Mouse (Mus musculus): ENCODE data around the gene Auts2.

Gene Auts2

GRCm38 (mm10) chr5:132448401-132449066, 94.6 kb downstream of the Auts2 start:
- no peak for DNase-seq (ENCODE audit: low spot score)

GRCm38 (mm10) chr5:132445213-132445954, 97.8 kb downstream of the Auts2 start:
- DNase-seq (ENCODE audit: low spot score): peak; percentile 11

GRCm38 (mm10) chr5:132442948-132443347, 100.2 kb downstream of the Auts2 start:
- DNase-seq (ENCODE audit: low spot score): no peak

- no peak for DNase-seq (ENCODE audit: low spot score)
Observed at GRCm38 (mm10) chr5:132438414-132438813, 104.7 kb downstream of the Auts2 start.

GRCm38 (mm10) chr5:132437994-132438393, 105.2 kb downstream of the Auts2 start:
- DNase-seq (ENCODE audit: low spot score): peak; percentile 20

- DNase-seq (ENCODE audit: low spot score): no peak
Observed at GRCm38 (mm10) chr5:132437478-132437877, 105.7 kb downstream of the Auts2 start.

GRCm38 (mm10) chr5:132436901-132437300, 106.2 kb downstream of the Auts2 start:
- no peak for DNase-seq (ENCODE audit: low spot score)

GRCm38 (mm10) chr5:132436473-132436872, 106.7 kb downstream of the Auts2 start:
- DNase-seq (ENCODE audit: low spot score): no peak

GRCm38 (mm10) chr5:132435401-132435800, 107.7 kb downstream of the Auts2 start:
- DNase-seq (ENCODE audit: low spot score): no peak

GRCm38 (mm10) chr5:132433377-132434115, 109.6 kb downstream of the Auts2 start:
- DNase-seq (ENCODE audit: low spot score): no peak

- DNase-seq (ENCODE audit: low spot score): no peak
Observed at GRCm38 (mm10) chr5:132429363-132429762, 113.8 kb downstream of the Auts2 start.

GRCm38 (mm10) chr5:132426342-132426741, 116.8 kb downstream of the Auts2 start:
- no peak for DNase-seq (ENCODE audit: low spot score)

GRCm38 (mm10) chr5:132425792-132426309, 117.3 kb downstream of the Auts2 start:
- no peak for DNase-seq (ENCODE audit: low spot score)

- no peak for DNase-seq (ENCODE audit: low spot score)
Observed at GRCm38 (mm10) chr5:132410338-132410852, 132.7 kb downstream of the Auts2 start.

- no peak for DNase-seq (ENCODE audit: low spot score)
Observed at GRCm38 (mm10) chr5:132408892-132409575, 134.1 kb downstream of the Auts2 start.

GRCm38 (mm10) chr5:132400556-132400955, 142.6 kb downstream of the Auts2 start:
- no peak for DNase-seq (ENCODE audit: low spot score)

GRCm38 (mm10) chr5:132399486-132399885, 143.7 kb downstream of the Auts2 start:
- DNase-seq (ENCODE audit: low spot score): no peak

- no peak for DNase-seq (ENCODE audit: low spot score)
Observed at GRCm38 (mm10) chr5:132395922-132396321, 147.2 kb downstream of the Auts2 start.

- no peak for DNase-seq (ENCODE audit: low spot score)
Observed at GRCm38 (mm10) chr5:132394800-132395575, 148.2 kb downstream of the Auts2 start.

GRCm38 (mm10) chr5:132391831-132392763, 151.0 kb downstream of the Auts2 start:
- DNase-seq (ENCODE audit: low spot score): no peak
